Mouse (Mus musculus): ENCODE measurements around the gene Pgm2l1.
A peak's percentile ranks its signal among the peaks of the same experiment; 100 is the strongest.

Gene Pgm2l1

GRCm38 (mm10) chr7:100227158-100227875 lies at the start of gene Pgm2l1:
Gene Pgm2l1 (plus strand): TSS chr7:100227394.
- DNase-seq = peak; percentile 97 to 98

- DNase-seq = peak in 1 of 2 experiments; percentile 17
Measured at GRCm38 (mm10) chr7:100178016-100178890, 48.9 kb upstream of the Pgm2l1 start.

- no peak for DNase-seq
Measured at GRCm38 (mm10) chr7:100178891-100179233, 48.3 kb upstream of the Pgm2l1 start.

- no peak for DNase-seq
Measured at GRCm38 (mm10) chr7:100179394-100179793, 47.8 kb upstream of the Pgm2l1 start.

- no peak for DNase-seq
Measured at GRCm38 (mm10) chr7:100179836-100180407, 47.3 kb upstream of the Pgm2l1 start.

- DNase-seq = no peak
Measured at GRCm38 (mm10) chr7:100181176-100181575, 46.0 kb upstream of the Pgm2l1 start.

GRCm38 (mm10) chr7:100181614-100182013 lies 45.6 kb upstream of the Pgm2l1 start:
- no peak for DNase-seq

GRCm38 (mm10) chr7:100182388-100182787 lies 44.8 kb upstream of the Pgm2l1 start:
- no peak for DNase-seq

- DNase-seq = peak; percentile 78 to 85
Measured at GRCm38 (mm10) chr7:100187601-100188000, 39.6 kb upstream of the Pgm2l1 start.

GRCm38 (mm10) chr7:100190167-100190566 lies 37.0 kb upstream of the Pgm2l1 start:
- DNase-seq = no peak

GRCm38 (mm10) chr7:100190778-100191177 lies 36.4 kb upstream of the Pgm2l1 start:
- peak; percentile 84 to 92 for DNase-seq

GRCm38 (mm10) chr7:100201191-100201590 lies 26.0 kb upstream of the Pgm2l1 start:
- no peak for DNase-seq

GRCm38 (mm10) chr7:100203616-100204015 lies 23.6 kb upstream of the Pgm2l1 start:
- no peak for DNase-seq

GRCm38 (mm10) chr7:100204871-100205270 lies 22.3 kb upstream of the Pgm2l1 start:
- no peak for DNase-seq

- DNase-seq = no peak
Measured at GRCm38 (mm10) chr7:100206144-100206543, 21.1 kb upstream of the Pgm2l1 start.

GRCm38 (mm10) chr7:100207886-100208285 lies 19.3 kb upstream of the Pgm2l1 start:
- no peak for DNase-seq

- DNase-seq = peak in 1 of 2 experiments; percentile 31
Measured at GRCm38 (mm10) chr7:100214310-100214709, 12.9 kb upstream of the Pgm2l1 start.

GRCm38 (mm10) chr7:100215116-100215732 lies 12.0 kb upstream of the Pgm2l1 start:
- peak; percentile 80 to 82 for DNase-seq

GRCm38 (mm10) chr7:100215976-100216375 lies 11.2 kb upstream of the Pgm2l1 start:
- DNase-seq = peak; percentile 27 to 48

GRCm38 (mm10) chr7:100216601-100217565 lies 10.3 kb upstream of the Pgm2l1 start:
- DNase-seq = peak; percentile 23 to 26

GRCm38 (mm10) chr7:100227896-100228525 lies 817 bp downstream of the Pgm2l1 start:
- peak; percentile 61 to 62 for DNase-seq
